Mouse (Mus musculus): ENCODE measurements around the gene Rragd.
"Not testable (repeated sequence)": the region's sequence is repeated elsewhere in the genome, so short reads cannot be mapped to it uniquely, and the experiment has no call there.

Rragd gene

GRCm38 (mm10) chr4:32982716-32983175 is at the start of gene Rragd:
TSS of gene Rragd (plus strand) at chr4:32983037.
- DNase-seq (ENCODE audit: low read depth, low spot score) = peak; percentile 51

GRCm38 (mm10) chr4:32936762-32937341 is 46.0 kb upstream of the Rragd start:
- DNase-seq (ENCODE audit: low read depth, low spot score) = peak; percentile 12

- DNase-seq (ENCODE audit: low read depth, low spot score) = no peak
Observed at GRCm38 (mm10) chr4:32939521-32939920, 43.3 kb upstream of the Rragd start.

GRCm38 (mm10) chr4:32939964-32940363 is 42.9 kb upstream of the Rragd start:
- DNase-seq (ENCODE audit: low read depth, low spot score) = peak; percentile 33

GRCm38 (mm10) chr4:32940984-32941383 is 41.9 kb upstream of the Rragd start:
- no peak for DNase-seq (ENCODE audit: low read depth, low spot score)

- DNase-seq (ENCODE audit: low read depth, low spot score) = peak; percentile 47
Observed at GRCm38 (mm10) chr4:32947631-32948030, 35.2 kb upstream of the Rragd start.

- no peak for DNase-seq (ENCODE audit: low read depth, low spot score)
Observed at GRCm38 (mm10) chr4:32948696-32949095, 34.1 kb upstream of the Rragd start.

GRCm38 (mm10) chr4:32950356-32951034 is 32.3 kb upstream of the Rragd start, which contains the start of gene Ankrd6:
TSS of gene Ankrd6 (minus strand) at chr4:32950841.
- peak; percentile 79 for DNase-seq (ENCODE audit: low read depth, low spot score)

- peak; percentile 27 for DNase-seq (ENCODE audit: low read depth, low spot score)
Observed at GRCm38 (mm10) chr4:32951035-32951940, 31.5 kb upstream of the Rragd start.

GRCm38 (mm10) chr4:32952681-32953080 is 30.2 kb upstream of the Rragd start:
- DNase-seq (ENCODE audit: low read depth, low spot score) = no peak

- DNase-seq (ENCODE audit: low read depth, low spot score) = no peak
Observed at GRCm38 (mm10) chr4:32956423-32956822, 26.4 kb upstream of the Rragd start.

- DNase-seq (ENCODE audit: low read depth, low spot score) = no peak
Observed at GRCm38 (mm10) chr4:32961394-32961793, 21.4 kb upstream of the Rragd start.

- not testable (repeated sequence) for DNase-seq (ENCODE audit: low read depth, low spot score)
Observed at GRCm38 (mm10) chr4:32964619-32965018, 18.2 kb upstream of the Rragd start.

GRCm38 (mm10) chr4:32977331-32977730 is 5.5 kb upstream of the Rragd start:
- DNase-seq (ENCODE audit: low read depth, low spot score) = no peak

- DNase-seq (ENCODE audit: low read depth, low spot score) = no peak
Observed at GRCm38 (mm10) chr4:32980061-32980460, 2.8 kb upstream of the Rragd start.

GRCm38 (mm10) chr4:32981617-32982016 is 1.2 kb upstream of the Rragd start:
- no peak for DNase-seq (ENCODE audit: low read depth, low spot score)

GRCm38 (mm10) chr4:32982041-32982715 is 659 bp upstream of the Rragd start:
- no peak for DNase-seq (ENCODE audit: low read depth, low spot score)

- DNase-seq (ENCODE audit: low read depth, low spot score) = peak; percentile 48
Observed at GRCm38 (mm10) chr4:32983176-32984155, 629 bp downstream of the Rragd start.

GRCm38 (mm10) chr4:32984242-32984641 is 1.4 kb downstream of the Rragd start:
- peak; percentile 34 for DNase-seq (ENCODE audit: low read depth, low spot score)

Measured in forelimb bud, embryonic 11.5 days (tissue).